Mouse (Mus musculus): ENCODE data around the gene Npvf. TPM values are rescaled to one million over a fixed set of nuclear protein-coding genes. Genes with fewer than 3 reads are reported as not detected.

Npvf gene
- total and polyA plus RNA-seq, 3 experiments, result not detected

DNA sequence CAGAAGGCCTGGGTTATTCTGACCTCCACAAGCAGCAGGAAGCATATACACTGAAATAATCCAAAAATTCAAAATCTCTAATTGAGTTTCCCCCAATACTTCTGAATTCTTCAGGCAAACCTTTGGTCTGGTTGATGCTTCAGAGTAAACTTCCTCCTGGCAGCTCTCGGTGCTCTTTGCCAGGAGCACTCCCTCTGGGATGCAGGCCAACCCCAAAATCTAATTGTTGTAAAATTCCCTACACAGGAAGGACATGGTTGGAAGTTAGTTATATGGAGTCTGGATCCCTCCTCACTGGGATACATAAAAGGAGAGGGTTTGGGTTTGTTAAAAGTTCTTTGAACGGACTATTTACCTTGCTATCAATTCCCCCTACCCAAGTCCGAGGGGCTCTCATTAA is 9.5 kb downstream of the Npvf start:
- TF ChIP-seq BHLHE40 (IDR thresholded peaks at IDR 0.05; ENCODE audit: borderline replicate concordance, low read depth, low read length), result no peak
- TF ChIP-seq UBTF (IDR thresholded peaks at IDR 0.05; ENCODE audit: borderline replicate concordance, insufficient read depth, low read depth, low read length), result no peak
- no peak for TF ChIP-seq TBP (IDR thresholded peaks at IDR 0.05; ENCODE audit: low read depth, low read length)
- no peak for TF ChIP-seq ZC3H11A (IDR thresholded peaks at IDR 0.05; ENCODE audit: low read depth, low read length)
- no peak for TF ChIP-seq HCFC1 (IDR thresholded peaks at IDR 0.05; ENCODE audit: low read depth, low read length)
- TF ChIP-seq CTCF (IDR thresholded peaks at IDR 0.05 in 2 of 3, conservative IDR thresholded peaks at IDR 0.05 in 1 of 3; ENCODE audit: control insufficient read depth in 1 of 3, insufficient read depth in 1 of 3, low read depth in 2 of 3, low read length in 3 of 3, poor library complexity in 1 of 3, severe bottlenecking in 1 of 3), result no peak
- no peak for TF ChIP-seq MYB (IDR thresholded peaks at IDR 0.05; ENCODE audit: low read depth, low read length)
- no peak for TF ChIP-seq ZNF384 (IDR thresholded peaks at IDR 0.05; ENCODE audit: low read depth, low read length)
- no peak for TF ChIP-seq POLR2AphosphoS2 (IDR thresholded peaks at IDR 0.05; ENCODE audit: low read length)
- TF ChIP-seq ZKSCAN1 (IDR thresholded peaks at IDR 0.05; ENCODE audit: low read depth, low read length), result no peak
- TF ChIP-seq SMC3 (IDR thresholded peaks at IDR 0.05; ENCODE audit: low read depth, low read length), result no peak
- TF ChIP-seq POLR2AphosphoS5 (IDR thresholded peaks at IDR 0.05; ENCODE audit: borderline replicate concordance, low read depth, low read length), result no peak
- TF ChIP-seq MYC (IDR thresholded peaks at IDR 0.05; ENCODE audit: low read depth, low read length), result no peak
- TF ChIP-seq SIN3A (IDR thresholded peaks at IDR 0.05; ENCODE audit: low read length), result no peak
- TF ChIP-seq TAL1 (IDR thresholded peaks at IDR 0.05; ENCODE audit: low read length), result no peak
- no peak for TF ChIP-seq MAX (IDR thresholded peaks at IDR 0.05; ENCODE audit: low read length)
- no peaks in the 10 kb centered on the region for H3K4me1 ChIP-seq (ENCODE audit: control insufficient read depth in 1 of 2, insufficient read depth in 2 of 2, low read length in 2 of 2)
- H3K36me3 ChIP-seq (ENCODE audit: control insufficient read depth in 1 of 2, insufficient read depth in 2 of 2, low read length in 2 of 2), result no peaks in the 10 kb centered on the region
- no peaks in the 10 kb centered on the region for H3K9me3 ChIP-seq (replicated peaks; ENCODE audit: insufficient read depth, low read length)
- no peaks in the 10 kb centered on the region for H3K79me2 ChIP-seq (ENCODE audit: control insufficient read depth, insufficient read depth, low read length, poor library complexity)
- no peak overlapping the region for H3K27ac ChIP-seq (ENCODE audit: control insufficient read depth, low read depth, low read length)
- H3K27me3 ChIP-seq (ENCODE audit: control insufficient read depth in 1 of 2, insufficient read depth in 2 of 2, low read length in 2 of 2), result no peaks in the 10 kb centered on the region; a peak in 1 of 4 replicates
- H3K9ac ChIP-seq (ENCODE audit: control insufficient read depth, low read depth, low read length, poor library complexity, severe bottlenecking), result no peak overlapping the region
- no peak overlapping the region for H3K4me3 ChIP-seq (ENCODE audit: control insufficient read depth in 1 of 2, insufficient read depth in 1 of 2, low read depth in 2 of 2, low read length in 2 of 2)
- no peak for DNase-seq (ENCODE audit: low read depth, low spot score)

DNA sequence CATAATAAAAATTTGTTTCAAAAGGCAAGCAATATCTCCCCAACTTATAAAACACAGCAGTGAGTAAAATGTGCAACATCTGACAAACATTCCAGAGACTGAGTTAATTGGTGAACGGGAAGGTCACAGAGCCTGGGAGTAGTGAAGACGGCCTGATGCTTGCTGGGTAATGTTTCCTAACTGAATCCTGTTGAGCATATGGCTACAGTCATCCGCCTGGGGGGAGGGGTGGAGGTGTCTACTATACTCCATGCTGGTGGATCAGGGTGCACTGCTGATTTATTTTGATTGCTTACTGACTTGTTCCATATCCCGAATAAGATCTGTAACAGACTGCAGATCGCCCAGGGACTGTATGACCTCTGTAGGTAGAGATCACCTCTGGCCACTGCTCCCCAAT is 12.3 kb downstream of the Npvf start:
- Histone ChIP-seq H3K4me3 (ENCODE audit: control insufficient read depth in 1 of 2, insufficient read depth in 1 of 2, low read depth in 2 of 2, low read length in 2 of 2) (no peak overlapping the region), H3K27ac (ENCODE audit: control insufficient read depth, low read depth, low read length) (no peak overlapping the region), H3K79me2 (ENCODE audit: control insufficient read depth, insufficient read depth, low read length, poor library complexity) (no peaks in the 10 kb centered on the region), H3K9ac (ENCODE audit: control insufficient read depth, low read depth, low read length, poor library complexity, severe bottlenecking) (no peak overlapping the region), H3K36me3 (ENCODE audit: control insufficient read depth in 1 of 2, insufficient read depth in 2 of 2, low read length in 2 of 2) (no peaks in the 10 kb centered on the region), H3K9me3 (replicated peaks; ENCODE audit: insufficient read depth, low read length) (no peaks in the 10 kb centered on the region), H3K4me1 (ENCODE audit: control insufficient read depth in 1 of 2, insufficient read depth in 2 of 2, low read length in 2 of 2) (no peaks in the 10 kb centered on the region), H3K27me3 (ENCODE audit: control insufficient read depth in 1 of 2, insufficient read depth in 2 of 2, low read length in 2 of 2) (no peaks in the 10 kb centered on the region; a peak in 1 of 4 replicates)
- no peak for DNase-seq (ENCODE audit: low read depth, low spot score)
- TF ChIP-seq JUND (IDR thresholded peaks at IDR 0.05; ENCODE audit: low read depth, low read length) (no peak), SMC3 (IDR thresholded peaks at IDR 0.05; ENCODE audit: low read depth, low read length) (no peak), EP300 (IDR thresholded peaks at IDR 0.05; ENCODE audit: low read depth in 1 of 2, low read length in 2 of 2) (no peak), GABPA (IDR thresholded peaks at IDR 0.05; ENCODE audit: low read depth, low read length) (no peak), SIN3A (IDR thresholded peaks at IDR 0.05; ENCODE audit: low read length) (no peak), MAFK (IDR thresholded peaks at IDR 0.05; ENCODE audit: borderline replicate concordance, low read depth, low read length) (no peak), RAD21 (IDR thresholded peaks at IDR 0.05; ENCODE audit: low read depth, low read length) (no peak), UBTF (IDR thresholded peaks at IDR 0.05; ENCODE audit: borderline replicate concordance, insufficient read depth, low read depth, low read length) (no peak), NRF1 (IDR thresholded peaks at IDR 0.05; ENCODE audit: insufficient read depth, low read depth, low read length, poor library complexity, severe bottlenecking) (no peak), ZKSCAN1 (IDR thresholded peaks at IDR 0.05; ENCODE audit: low read depth, low read length) (no peak), BHLHE40 (IDR thresholded peaks at IDR 0.05; ENCODE audit: borderline replicate concordance, low read depth, low read length) (no peak), MAZ (IDR thresholded peaks at IDR 0.05; ENCODE audit: low read depth, low read length) (no peak), E2F4 (IDR thresholded peaks at IDR 0.05; ENCODE audit: borderline replicate concordance, low read depth, low read length) (no peak), POLR2A (IDR thresholded peaks at IDR 0.05; ENCODE audit: control insufficient read depth in 1 of 2, insufficient read depth in 1 of 2, low read depth in 1 of 2, low read length in 2 of 2, poor library complexity in 1 of 2) (no peak), ETS1 (IDR thresholded peaks at IDR 0.05; ENCODE audit: low read depth, low read length) (no peak), TCF12 (IDR thresholded peaks at IDR 0.05; ENCODE audit: low read depth, low read length) (no peak), MXI1 (IDR thresholded peaks at IDR 0.05; ENCODE audit: low read depth, low read length) (no peak), ZMIZ1 (IDR thresholded peaks at IDR 0.05; ENCODE audit: low read depth, low read length) (no peak), USF1 (IDR thresholded peaks at IDR 0.05; ENCODE audit: low read depth, low read length) (no peak), ELF1 (IDR thresholded peaks at IDR 0.05; ENCODE audit: low read depth, low read length) (no peak)

Measured in MEL (cell line).